Mouse (Mus musculus): ENCODE measurements around the gene Glipr1. TPM values are rescaled to one million over a fixed set of nuclear protein-coding genes. Genes with fewer than 3 reads are reported as not detected.

Glipr1 gene
- polyA plus RNA-seq, 1 experiment from 2014 or later: 14.7 TPM

DNA sequence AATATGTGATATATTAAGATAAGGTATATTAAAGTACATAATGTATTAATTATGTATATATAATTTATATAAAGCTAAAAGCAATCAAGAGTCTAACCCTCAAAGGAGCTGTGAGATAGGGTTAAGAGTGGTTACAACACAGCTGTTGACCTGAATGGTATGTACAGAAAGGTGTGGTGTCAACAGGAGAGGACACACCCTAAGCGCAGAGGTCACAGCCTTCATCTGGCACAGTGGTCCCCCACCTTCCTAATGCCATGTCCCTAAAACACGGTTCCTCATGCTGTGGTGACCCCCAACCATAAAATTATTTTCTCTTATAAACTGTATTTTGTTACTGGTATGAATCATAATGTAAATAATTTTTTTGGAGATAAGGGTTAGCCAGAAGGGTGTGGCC lies 1.1 kb downstream of the Glipr1 start:
- Histone ChIP-seq H3K27me3 (ENCODE audit: control insufficient read depth, insufficient read depth, low read length) (no peaks in the 10 kb centered on the region), H3K9ac (ENCODE audit: low read length) (no peak overlapping the region), H3K4me2 (ENCODE audit: low read depth, low read length) (no peak overlapping the region), H3K27ac (ENCODE audit: low read length) (no peak overlapping the region), H3K36me3 (ENCODE audit: control insufficient read depth, insufficient read depth, low read length) (no peaks in the 10 kb centered on the region), H3K4me1 (ENCODE audit: control insufficient read depth, insufficient read depth, low read length) (0 out of 2 replicates have a peak, but pooled peaks cover 4% of the 10 kb centered on the region), H3K4me3 (replicated peaks; ENCODE audit: low read length) (no peak overlapping the region), H3K9me3 (replicated peaks; ENCODE audit: control insufficient read depth, low read length) (no peaks in the 10 kb centered on the region)
- WGBS: 73% methylated on average over 2 of the region's 2 CpGs
- ATAC-seq (ENCODE audit: insufficient read depth, low FRiP score): no peak

DNA sequence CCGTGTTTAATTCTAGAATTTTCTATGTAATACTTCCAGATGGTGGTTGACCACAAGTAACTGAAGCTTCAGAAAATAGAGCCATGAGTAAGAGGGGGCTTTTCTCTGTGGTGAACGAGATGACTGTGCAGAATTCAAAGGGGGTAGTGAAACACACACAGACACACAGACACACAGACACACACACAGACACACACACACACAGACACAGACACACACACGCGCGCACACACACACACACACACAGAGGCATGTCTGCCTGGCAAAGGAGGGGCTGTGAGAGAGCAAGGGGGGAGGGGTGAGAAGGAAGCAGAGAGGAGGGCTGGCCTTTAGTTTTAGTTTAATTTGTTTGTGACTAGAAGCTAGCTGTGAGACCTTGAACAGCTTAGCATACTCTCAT lies 1.9 kb downstream of the Glipr1 start:
- 74% methylated on average over 5 of the region's 5 CpGs for WGBS
- no peaks in the 10 kb centered on the region for H3K9me3 ChIP-seq (replicated peaks; ENCODE audit: control insufficient read depth, low read length)
- no peak overlapping the region for H3K27ac ChIP-seq (ENCODE audit: low read length)
- H3K36me3 ChIP-seq (ENCODE audit: control insufficient read depth, insufficient read depth, low read length): no peaks in the 10 kb centered on the region
- no peak overlapping the region for H3K9ac ChIP-seq (ENCODE audit: low read length)
- 0 out of 2 replicates have a peak, but pooled peaks cover 4% of the 10 kb centered on the region for H3K4me1 ChIP-seq (ENCODE audit: control insufficient read depth, insufficient read depth, low read length)
- H3K4me3 ChIP-seq (replicated peaks; ENCODE audit: low read length): no peak overlapping the region
- H3K27me3 ChIP-seq (ENCODE audit: control insufficient read depth, insufficient read depth, low read length): no peaks in the 10 kb centered on the region
- H3K4me2 ChIP-seq (ENCODE audit: low read depth, low read length): no peak overlapping the region
- ATAC-seq (ENCODE audit: insufficient read depth, low FRiP score): no peak

DNA sequence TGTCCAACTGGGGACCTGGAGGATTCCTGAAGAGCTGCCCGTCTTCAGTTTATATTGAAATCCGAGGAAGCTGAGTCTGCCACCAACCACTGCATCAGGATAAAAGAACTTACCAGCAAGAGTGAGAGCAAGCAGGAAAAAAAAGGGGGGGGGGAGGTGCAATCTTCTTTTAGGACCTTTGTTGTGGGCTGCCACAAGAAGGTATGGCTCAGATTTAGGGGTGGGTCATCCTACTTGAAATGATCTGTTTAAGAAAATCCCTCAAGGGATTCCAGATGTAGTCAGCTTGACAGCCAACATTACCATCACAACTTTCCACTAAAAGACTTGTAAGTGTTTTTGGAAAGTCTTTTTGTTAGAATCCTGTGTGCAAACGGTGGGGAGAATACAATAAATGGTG lies 2.7 kb downstream of the Glipr1 start:
- no peak overlapping the region for H3K4me3 ChIP-seq (replicated peaks; ENCODE audit: low read length)
- H3K27ac ChIP-seq (ENCODE audit: low read length): no peak overlapping the region
- no peak overlapping the region for H3K4me2 ChIP-seq (ENCODE audit: low read depth, low read length)
- H3K9me3 ChIP-seq (replicated peaks; ENCODE audit: control insufficient read depth, low read length): no peaks in the 10 kb centered on the region
- no peak for ATAC-seq (ENCODE audit: insufficient read depth, low FRiP score)
- 44% methylated on average over 3 of the region's 3 CpGs for WGBS
- 0 out of 2 replicates have a peak, but pooled peaks cover 4% of the 10 kb centered on the region for H3K4me1 ChIP-seq (ENCODE audit: control insufficient read depth, insufficient read depth, low read length)
- H3K36me3 ChIP-seq (ENCODE audit: control insufficient read depth, insufficient read depth, low read length): no peaks in the 10 kb centered on the region
- no peak overlapping the region for H3K9ac ChIP-seq (ENCODE audit: low read length)
- H3K27me3 ChIP-seq (ENCODE audit: control insufficient read depth, insufficient read depth, low read length): no peaks in the 10 kb centered on the region

DNA sequence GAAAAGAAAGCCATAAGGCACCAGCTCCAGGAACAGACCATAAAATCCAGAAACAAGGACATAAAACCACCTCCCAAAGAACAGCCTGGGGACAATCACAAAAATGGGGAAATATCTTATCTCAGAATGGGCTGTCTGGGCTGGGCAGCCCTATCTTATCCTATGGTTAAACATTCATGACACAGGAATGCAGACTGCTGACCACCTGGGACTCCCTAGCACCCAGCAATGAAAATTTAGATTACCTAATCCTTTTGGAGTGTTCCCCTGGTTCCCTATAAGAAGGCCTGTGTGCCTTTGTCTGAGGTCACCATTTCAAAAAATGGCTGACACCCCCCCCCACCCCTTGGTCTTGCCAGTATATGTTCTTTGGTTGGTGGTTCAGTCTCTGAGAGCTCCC lies 4.8 kb downstream of the Glipr1 start:
- H3K27ac ChIP-seq (ENCODE audit: low read length): 0 out of 2 replicates have a peak overlapping the region, but pooled peaks have one; percentile 11
- no peaks in the 10 kb centered on the region for H3K36me3 ChIP-seq (ENCODE audit: control insufficient read depth, insufficient read depth, low read length)
- no peak overlapping the region for H3K4me2 ChIP-seq (ENCODE audit: low read depth, low read length)
- H3K27me3 ChIP-seq (ENCODE audit: control insufficient read depth, insufficient read depth, low read length): no peaks in the 10 kb centered on the region
- ATAC-seq (ENCODE audit: insufficient read depth, low FRiP score): no peak; the same call in 1 of the 2 replicates
- H3K9me3 ChIP-seq (replicated peaks; ENCODE audit: control insufficient read depth, low read length): no peaks in the 10 kb centered on the region
- no peak overlapping the region for H3K9ac ChIP-seq (ENCODE audit: low read length)
- no peak overlapping the region for H3K4me3 ChIP-seq (replicated peaks; ENCODE audit: low read length)
- 0 out of 2 replicates have a peak, but pooled peaks cover 4% of the 10 kb centered on the region for H3K4me1 ChIP-seq (ENCODE audit: control insufficient read depth, insufficient read depth, low read length)

DNA sequence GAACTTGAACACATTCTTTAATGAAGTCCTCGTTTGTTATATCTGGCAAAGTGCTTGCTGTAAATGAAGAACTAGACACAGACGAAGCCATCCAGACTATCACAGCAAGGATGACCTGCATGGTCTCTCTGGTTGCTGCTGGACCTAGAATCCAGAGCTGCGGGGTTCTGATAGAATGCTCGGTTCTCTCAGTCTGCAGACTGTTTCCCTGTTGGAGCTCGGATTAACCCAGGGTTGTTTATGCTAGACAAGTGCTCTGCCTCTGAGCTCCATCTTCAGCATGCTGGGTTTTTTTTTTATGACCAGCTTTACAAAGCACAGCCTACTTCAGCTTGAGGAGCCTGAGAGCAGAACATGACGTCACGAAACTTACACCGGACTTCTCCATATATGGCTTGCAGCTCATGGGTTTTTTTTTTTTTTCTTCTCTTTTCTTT lies 5.5 kb downstream of the Glipr1 start:
- H3K4me2 ChIP-seq (ENCODE audit: low read depth, low read length): peak overlapping the region; percentile 13; the same call in 1 of the 2 replicates
- no peaks in the 10 kb centered on the region for H3K36me3 ChIP-seq (ENCODE audit: control insufficient read depth, insufficient read depth, low read length)
- H3K9me3 ChIP-seq (replicated peaks; ENCODE audit: control insufficient read depth, low read length): no peaks in the 10 kb centered on the region
- H3K4me3 ChIP-seq (replicated peaks; ENCODE audit: low read length): peak overlapping the region; percentile 27
- peak overlapping the region; percentile 37; the same call in 1 of the 2 replicates for H3K9ac ChIP-seq (ENCODE audit: low read length)
- 0 out of 2 replicates have a peak, but pooled peaks cover 4% of the 10 kb centered on the region for H3K4me1 ChIP-seq (ENCODE audit: control insufficient read depth, insufficient read depth, low read length)
- H3K27ac ChIP-seq (ENCODE audit: low read length): peak overlapping the region; percentile 78
- ATAC-seq (ENCODE audit: insufficient read depth, low FRiP score): no peak; the same call in 1 of the 2 replicates
- H3K27me3 ChIP-seq (ENCODE audit: control insufficient read depth, insufficient read depth, low read length): no peaks in the 10 kb centered on the region
- 47% methylated on average over 8 of the region's 8 CpGs for WGBS

DNA sequence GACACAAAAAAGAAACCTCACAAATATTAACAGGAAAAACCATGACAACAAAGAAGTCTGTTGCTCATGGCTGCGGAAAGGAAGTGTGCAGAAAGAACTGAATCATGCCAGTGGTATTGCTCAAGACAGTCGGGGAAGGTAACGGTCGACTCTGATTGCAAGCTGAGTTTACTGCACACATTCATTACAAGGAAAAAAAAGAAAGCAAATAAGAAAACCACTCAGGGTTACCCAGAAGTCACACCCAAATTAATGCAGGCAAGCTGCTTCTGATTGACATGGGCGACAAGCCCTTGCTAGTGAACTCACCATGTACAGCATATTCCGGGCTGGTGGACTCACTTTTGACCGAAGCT lies 5.9 kb downstream of the Glipr1 start:
- 0 out of 2 replicates have a peak, but pooled peaks cover 4% of the 10 kb centered on the region for H3K4me1 ChIP-seq (ENCODE audit: control insufficient read depth, insufficient read depth, low read length)
- H3K4me2 ChIP-seq (ENCODE audit: low read depth, low read length): peak overlapping the region; percentile 13; the same call in 1 of the 2 replicates
- 71% methylated on average over 7 of the region's 7 CpGs for WGBS
- H3K4me3 ChIP-seq (replicated peaks; ENCODE audit: low read length): peak overlapping the region; percentile 27
- H3K9ac ChIP-seq (ENCODE audit: low read length): peak overlapping the region; percentile 37; the same call in 1 of the 2 replicates
- H3K36me3 ChIP-seq (ENCODE audit: control insufficient read depth, insufficient read depth, low read length): no peaks in the 10 kb centered on the region
- peak; percentile 38; the same call in 1 of the 2 replicates for ATAC-seq (ENCODE audit: insufficient read depth, low FRiP score)
- H3K27me3 ChIP-seq (ENCODE audit: control insufficient read depth, insufficient read depth, low read length): no peaks in the 10 kb centered on the region
- no peaks in the 10 kb centered on the region for H3K9me3 ChIP-seq (replicated peaks; ENCODE audit: control insufficient read depth, low read length)
- peak overlapping the region; percentile 78; the same call in 1 of the 2 replicates for H3K27ac ChIP-seq (ENCODE audit: low read length)

DNA sequence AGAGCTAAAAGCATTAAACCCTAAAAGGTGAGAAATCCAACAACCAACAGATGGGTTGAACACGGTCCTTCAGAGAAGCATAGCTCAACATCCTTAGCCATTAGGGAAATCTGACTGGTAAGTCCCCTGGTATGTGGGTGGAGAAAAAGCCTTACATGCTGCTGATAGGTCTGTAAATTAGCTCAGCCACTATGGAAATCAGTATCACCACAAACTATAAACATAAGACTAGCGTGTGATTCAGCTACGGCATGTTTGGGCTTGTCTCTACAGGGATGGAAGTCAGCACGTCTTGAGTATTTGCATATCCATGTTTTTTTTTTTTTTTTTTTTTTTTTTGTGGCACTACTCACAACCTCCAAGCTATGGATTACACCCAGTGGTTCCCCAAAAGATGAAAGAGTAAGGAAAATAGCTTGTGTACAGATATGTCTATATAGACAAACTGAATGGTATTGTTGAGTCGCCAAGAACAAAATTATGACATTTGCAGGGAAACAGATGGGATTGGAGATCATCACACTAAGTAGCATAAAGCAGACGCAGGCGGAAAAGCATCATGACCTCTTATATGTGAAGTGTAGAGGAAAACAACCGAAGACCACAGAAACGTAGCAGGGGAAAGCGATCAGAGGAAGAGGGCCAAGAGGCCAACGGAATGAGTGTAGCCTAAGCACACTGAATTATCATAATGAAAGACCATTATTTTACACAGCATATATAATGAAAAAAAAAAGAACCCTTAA lies 6.5 kb downstream of the Glipr1 start:
- Histone ChIP-seq H3K4me2 (ENCODE audit: low read depth, low read length) (0 out of 2 replicates have a peak overlapping the region, but pooled peaks have one; percentile 13), H3K4me1 (ENCODE audit: control insufficient read depth, insufficient read depth, low read length) (0 out of 2 replicates have a peak, but pooled peaks cover 4% of the 10 kb centered on the region), H3K4me3 (replicated peaks; ENCODE audit: low read length) (no peak overlapping the region), H3K9me3 (replicated peaks; ENCODE audit: control insufficient read depth, low read length) (no peaks in the 10 kb centered on the region), H3K27ac (ENCODE audit: low read length) (no peak overlapping the region), H3K36me3 (ENCODE audit: control insufficient read depth, insufficient read depth, low read length) (no peaks in the 10 kb centered on the region), H3K9ac (ENCODE audit: low read length) (no peak overlapping the region), H3K27me3 (ENCODE audit: control insufficient read depth, insufficient read depth, low read length) (no peaks in the 10 kb centered on the region)
- ATAC-seq (ENCODE audit: insufficient read depth, low FRiP score): no peak
- WGBS: 78% methylated on average over 11 of the region's 11 CpGs

DNA sequence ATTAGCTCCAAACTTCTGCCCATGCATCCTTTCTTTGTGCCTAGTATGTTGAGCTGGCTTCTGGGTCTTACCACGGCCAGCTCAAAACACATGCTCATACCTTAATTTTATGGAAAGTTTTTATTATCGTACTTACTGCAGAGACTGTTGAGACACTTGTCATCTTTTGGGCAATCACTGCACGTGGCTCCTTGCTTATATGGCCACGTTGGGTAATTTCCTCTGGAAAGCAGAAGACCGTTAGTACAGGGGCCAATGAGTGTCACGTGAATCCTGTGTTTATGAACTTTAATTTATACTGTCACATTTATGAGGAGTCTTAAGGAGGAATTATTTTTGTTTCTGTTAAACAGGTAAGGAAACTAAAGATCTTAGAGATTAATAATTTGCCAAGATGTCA lies 16.0 kb downstream of the Glipr1 start:
- Histone ChIP-seq H3K9me3 (replicated peaks; ENCODE audit: control insufficient read depth, low read length) (no peaks in the 10 kb centered on the region), H3K27ac (ENCODE audit: low read length) (no peak overlapping the region), H3K9ac (ENCODE audit: low read length) (no peak overlapping the region), H3K36me3 (ENCODE audit: control insufficient read depth, insufficient read depth, low read length) (peaks cover 17% of the 10 kb centered on the region), H3K4me2 (ENCODE audit: low read depth, low read length) (no peak overlapping the region), H3K4me3 (replicated peaks; ENCODE audit: low read length) (no peak overlapping the region), H3K27me3 (ENCODE audit: control insufficient read depth, insufficient read depth, low read length) (no peaks in the 10 kb centered on the region), H3K4me1 (ENCODE audit: control insufficient read depth, insufficient read depth, low read length) (no peaks in the 10 kb centered on the region)
- 86% methylated on average over 6 of the region's 6 CpGs for WGBS
- ATAC-seq (ENCODE audit: insufficient read depth, low FRiP score): no peak

DNA sequence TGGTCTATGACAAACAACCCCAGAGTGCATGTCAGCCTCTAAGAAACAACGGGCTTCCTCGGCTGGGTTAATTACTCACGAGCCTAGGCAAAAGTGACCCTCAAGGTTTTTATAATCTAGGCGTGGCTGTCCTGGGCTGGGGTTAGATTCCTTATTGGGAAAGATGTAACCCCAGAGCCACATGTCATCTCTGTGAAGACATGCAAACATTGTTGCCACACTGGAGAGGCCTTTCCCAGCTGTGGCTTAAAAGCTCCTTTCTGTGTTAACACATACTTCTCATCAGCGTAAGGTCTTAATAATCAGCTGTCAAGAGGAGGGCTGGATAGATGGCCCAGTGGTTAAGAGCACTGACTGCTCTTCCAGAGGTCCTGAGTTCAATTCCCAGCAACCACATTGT lies 19.4 kb downstream of the Glipr1 start:
- no peak for ATAC-seq (ENCODE audit: insufficient read depth, low FRiP score)
- Histone ChIP-seq H3K4me3 (replicated peaks; ENCODE audit: low read length) (no peak overlapping the region), H3K4me2 (ENCODE audit: low read depth, low read length) (no peak overlapping the region), H3K27me3 (ENCODE audit: control insufficient read depth, insufficient read depth, low read length) (no peaks in the 10 kb centered on the region), H3K36me3 (ENCODE audit: control insufficient read depth, insufficient read depth, low read length) (peaks cover 17% of the 10 kb centered on the region), H3K4me1 (ENCODE audit: control insufficient read depth, insufficient read depth, low read length) (no peaks in the 10 kb centered on the region), H3K27ac (ENCODE audit: low read length) (no peak overlapping the region), H3K9ac (ENCODE audit: low read length) (no peak overlapping the region), H3K9me3 (replicated peaks; ENCODE audit: control insufficient read depth, low read length) (no peaks in the 10 kb centered on the region)
- WGBS: 82% methylated on average over 5 of the region's 5 CpGs
